Mouse (Mus musculus) lung, embryonic 16.5 days (tissue): ENCODE results near the gene Gm17387. TPM values are rescaled to one million over a fixed set of nuclear protein-coding genes. Genes with fewer than 3 reads are reported as not detected.

Source experiments
- polyA plus RNA-seq: library from polyadenylated mRNA; unstranded; fragments of >200 nt; fragmentation: Nextera tagmentation; extraction: Ambion mirVana; gene quantifications from 2 replicates; pipeline ENCODE4 v1.2.1, GENCODE M21; 2015

The Gm17387 gene
- polyA plus RNA-seq, 1 experiment from 2014 or later = not detected

Other genes starting within 250 kb of the Gm17387 start
- gene Syce1, start 241.3 kb upstream of the Gm17387 start, polyA plus RNA-seq = 0.24 and 0.40 TPM in 2 replicates
- gene Zfp941, start 207.0 kb upstream of the Gm17387 start, polyA plus RNA-seq = 0.38 and 0.74 TPM in 2 replicates
- gene Urah, start 194.1 kb upstream of the Gm17387 start, polyA plus RNA-seq = 5.5 and 9.7 TPM in 2 replicates
- gene Scgb1c1, start 183.6 kb upstream of the Gm17387 start, polyA plus RNA-seq = 0.39 TPM in 1 of 2 replicates, not detected in the other
- gene Odf3, start 181.3 kb upstream of the Gm17387 start, polyA plus RNA-seq = not detected in 2 replicates
- gene Gm45785, start 172.8 kb upstream of the Gm17387 start, polyA plus RNA-seq = not detected in 2 replicates
- 59.0 and 64.3 TPM in 2 replicates for gene Ric8a, start 172.2 kb upstream of the Gm17387 start, polyA plus RNA-seq
- gene Bet1l, start 171.6 kb upstream of the Gm17387 start, polyA plus RNA-seq = 40.3 and 44.2 TPM in 2 replicates
- 211 and 213 TPM in 2 replicates for gene Psmd13, start 147.2 kb upstream of the Gm17387 start, polyA plus RNA-seq
- gene Sirt3, start 146.8 kb upstream of the Gm17387 start, polyA plus RNA-seq = 23.5 and 25.4 TPM in 2 replicates
- gene Cox8b, start 128.7 kb upstream of the Gm17387 start, polyA plus RNA-seq = 10.0 and 14.1 TPM in 2 replicates
- 0.16 and 0.88 TPM in 2 replicates for gene Nlrp6, start 108.2 kb upstream of the Gm17387 start, polyA plus RNA-seq
- gene Pgghg, start 87.7 kb upstream of the Gm17387 start, polyA plus RNA-seq = 20.5 and 23.4 TPM in 2 replicates
- gene Ifitm5, start 78.8 kb upstream of the Gm17387 start, polyA plus RNA-seq = 2.8 and 6.6 TPM in 2 replicates
- gene Gm45717, start 73.2 kb upstream of the Gm17387 start, polyA plus RNA-seq = 0.67 TPM in 1 of 2 replicates, not detected in the other
- gene Ifitm2, start 73.1 kb upstream of the Gm17387 start, polyA plus RNA-seq = 949 and 984 TPM in 2 replicates
- gene Ifitm1, start 61.9 kb upstream of the Gm17387 start, polyA plus RNA-seq = 38.8 and 49.1 TPM in 2 replicates
- 262 and 316 TPM in 2 replicates for gene Ifitm3, start 18.4 kb upstream of the Gm17387 start, polyA plus RNA-seq
- gene Ifitm6, start 11.2 kb upstream of the Gm17387 start, polyA plus RNA-seq = 1.5 and 1.8 TPM in 2 replicates
- 3.2 and 3.8 TPM in 2 replicates for gene B4galnt4, start 32.0 kb downstream of the Gm17387 start, polyA plus RNA-seq
- gene Pkp3, start 49.1 kb downstream of the Gm17387 start, polyA plus RNA-seq = 16.6 and 18.5 TPM in 2 replicates
- gene Sigirr, start 71.4 kb downstream of the Gm17387 start, polyA plus RNA-seq = 17.7 and 20.4 TPM in 2 replicates
- gene Ano9, start 88.7 kb downstream of the Gm17387 start, polyA plus RNA-seq = 6.7 and 6.9 TPM in 2 replicates
- 60.3 and 65.2 TPM in 2 replicates for gene Ptdss2, start 93.3 kb downstream of the Gm17387 start, polyA plus RNA-seq
- 153 and 165 TPM in 2 replicates for gene Rnh1, start 143.7 kb downstream of the Gm17387 start, polyA plus RNA-seq
- gene Hras, start 164.9 kb downstream of the Gm17387 start, polyA plus RNA-seq = 48.5 and 48.8 TPM in 2 replicates
- gene Lrrc56, start 165.0 kb downstream of the Gm17387 start, polyA plus RNA-seq = 8.6 and 8.9 TPM in 2 replicates
- gene Lmntd2, start 184.9 kb downstream of the Gm17387 start, polyA plus RNA-seq = 1.3 and 1.4 TPM in 2 replicates
- 69.4 and 86.6 TPM in 2 replicates for gene Rassf7, start 186.7 kb downstream of the Gm17387 start, polyA plus RNA-seq
- 72.3 and 77.2 TPM in 2 replicates for gene Phrf1, start 199.7 kb downstream of the Gm17387 start, polyA plus RNA-seq
- gene Irf7, start 237.3 kb downstream of the Gm17387 start, polyA plus RNA-seq = 3.4 and 4.8 TPM in 2 replicates
- gene Cdhr5, start 247.7 kb downstream of the Gm17387 start, polyA plus RNA-seq = 0.15 and 0.35 TPM in 2 replicates